Mouse (Mus musculus): ENCODE data around the gene Nr2f1.
A peak's percentile ranks its signal among the peaks of the same experiment; 100 is the strongest.
"Not testable (repeated sequence)": the region's sequence is repeated elsewhere in the genome, so short reads cannot be mapped to it uniquely, and the experiment has no call there.

The Nr2f1 gene

GRCm38 (mm10) chr13:78199642-78200160 is at the start of gene Nr2f1:
Gene Nr2f1, minus strand, starts transcription at chr13:78199757.
- DNase-seq, result no peak

GRCm38 (mm10) chr13:78221680-78222079 is 22.1 kb upstream of the Nr2f1 start:
- no peak for DNase-seq

- not testable (repeated sequence) for DNase-seq
These were observed 20.7 kb upstream of the Nr2f1 start for GRCm38 (mm10) chr13:78220238-78220637.

- DNase-seq, result no peak
These were observed 15.7 kb upstream of the Nr2f1 start for GRCm38 (mm10) chr13:78215223-78215622.

GRCm38 (mm10) chr13:78213155-78213554 is 13.6 kb upstream of the Nr2f1 start:
- no peak for DNase-seq

- no peak for DNase-seq
These were observed 12.6 kb upstream of the Nr2f1 start for GRCm38 (mm10) chr13:78212111-78212510.

GRCm38 (mm10) chr13:78211231-78212010 is 11.9 kb upstream of the Nr2f1 start:
- no peak for DNase-seq

GRCm38 (mm10) chr13:78210748-78211089 is 11.2 kb upstream of the Nr2f1 start:
- no peak for DNase-seq

- DNase-seq, result peak; percentile 27
These were observed 10.6 kb upstream of the Nr2f1 start for GRCm38 (mm10) chr13:78210029-78210747.

GRCm38 (mm10) chr13:78209611-78210028 is 10.1 kb upstream of the Nr2f1 start:
- no peak for DNase-seq

- no peak for DNase-seq
These were observed 9.3 kb upstream of the Nr2f1 start for GRCm38 (mm10) chr13:78208689-78209410.

- no peak for DNase-seq
These were observed 8.5 kb upstream of the Nr2f1 start for GRCm38 (mm10) chr13:78207796-78208645.

GRCm38 (mm10) chr13:78206891-78207430 is 7.4 kb upstream of the Nr2f1 start:
- DNase-seq, result no peak

GRCm38 (mm10) chr13:78205426-78205825 is 5.9 kb upstream of the Nr2f1 start:
- no peak for DNase-seq

- peak; percentile 50 for DNase-seq
These were observed 3.9 kb upstream of the Nr2f1 start for GRCm38 (mm10) chr13:78203348-78204061.

GRCm38 (mm10) chr13:78202574-78203347 is 3.2 kb upstream of the Nr2f1 start:
- no peak for DNase-seq

- DNase-seq, result no peak
These were observed 2.5 kb upstream of the Nr2f1 start for GRCm38 (mm10) chr13:78201871-78202565.

- DNase-seq, result peak; percentile 74
These were observed 1.7 kb upstream of the Nr2f1 start for GRCm38 (mm10) chr13:78200991-78201870.

- peak; percentile 50 for DNase-seq
These were observed 850 bp upstream of the Nr2f1 start for GRCm38 (mm10) chr13:78200407-78200806.
